Mouse (Mus musculus) cerebellum, adult 2 months (tissue): ENCODE measurements at regions not wholly inside any gene's neighbourhood (a gene's known extent, or its start where the extent isn't known, plus 50 kb on each side); places are given as distances from the start of the nearest gene placed in this dataset.

ENCODE experiments used
- DNase-seq, 2 experiments: peaks; one replicate each; pipeline ENCODE4 v3.0.0; 2021
- H3K27ac ChIP-seq: fragments of 200-500 bp; 2 replicates; pipeline ENCODE4 v1.5.1; 2012; ENCODE audit warnings: low read length, control low read depth, inconsistent platforms; ENCODE audit not compliant: insufficient read depth
- H3K27me3 ChIP-seq: fragments of 200-500 bp; 2 replicates; pipeline ENCODE4 v1.6.1; 2012; ENCODE audit warnings: inconsistent platforms, mild to moderate bottlenecking, low read length, moderate library complexity; ENCODE audit not compliant: control insufficient read depth, insufficient read depth
- H3K4me1 ChIP-seq: fragments of 200-500 bp; 2 replicates; pipeline ENCODE4 v1.6.1; 2011; ENCODE audit warnings: low read length; ENCODE audit not compliant: control insufficient read depth, insufficient read depth
- H3K4me3 ChIP-seq: fragments of 200-500 bp; replicated peaks from 2 replicates; pipeline ENCODE3; 2011; ENCODE audit warnings: mild to moderate bottlenecking, low read depth, low read length, control low read depth; ENCODE audit not compliant: insufficient read depth
- CTCF ChIP-seq: fragments of 200-500 bp; IDR thresholded peaks from 2 replicates; pipeline ENCODE4 v1.5.1; 2011; ENCODE audit warnings: low read depth, mild to moderate bottlenecking, control low read depth, low read length, moderate library complexity, borderline replicate concordance; ENCODE audit not compliant: insufficient read depth
- POLR2A ChIP-seq: fragments of 200-500 bp; IDR thresholded peaks from 2 replicates; pipeline ENCODE4 v1.6.1; 2011; ENCODE audit warnings: low read length, control low read depth, borderline replicate concordance; ENCODE audit not compliant: insufficient read depth
- WGBS: fragments of 180-500 bp; shearing (Covaris S2); methylation state at CpG from one replicate; pipeline ENCODE4 v1.1.7; 2018; 5-methylcytosine and 5-hydroxymethylcytosine counted together

DNA sequence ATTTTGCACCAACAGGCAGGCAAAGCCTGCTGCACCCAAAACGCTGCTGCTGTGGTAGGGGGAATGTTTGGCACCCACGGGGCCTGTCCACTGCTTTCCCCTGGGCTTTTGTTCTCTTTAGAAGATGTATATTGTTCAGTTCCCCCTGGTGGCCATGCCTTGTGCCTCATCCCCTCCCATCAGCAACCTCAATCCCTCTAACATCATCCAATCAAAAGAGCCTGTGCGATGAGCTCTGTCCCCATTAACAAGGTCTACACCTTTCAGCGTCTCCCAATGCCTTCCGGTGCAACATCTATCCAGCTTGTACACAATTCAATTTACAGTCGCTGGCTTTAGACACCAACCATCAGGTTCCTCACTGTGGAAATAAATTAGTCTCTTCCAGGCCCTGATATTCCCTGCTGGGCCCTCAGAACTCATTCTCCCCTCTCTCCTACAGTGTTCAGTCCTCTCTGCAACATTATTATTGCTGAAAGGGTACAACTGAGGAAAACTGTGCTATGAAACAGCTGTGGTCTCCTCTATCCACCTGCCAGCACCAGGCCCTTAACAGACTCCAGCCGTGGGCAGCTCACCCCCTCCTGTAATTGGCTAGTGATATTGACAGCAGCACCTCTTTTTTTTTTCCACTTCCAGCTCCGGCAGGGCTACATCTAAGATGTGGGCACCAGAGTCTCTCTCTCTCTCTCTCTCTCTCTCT, 75.5 kb upstream of the Ankrd34c start:
- TF ChIP-seq CTCF (no peak), POLR2A (no peak)
- WGBS, result 42% methylated on average over 8 of the region's 8 CpGs
- Histone ChIP-seq H3K4me3 (no peak overlapping the region), H3K27me3 (no peaks in the 10 kb centered on the region), H3K27ac (no peak overlapping the region), H3K4me1 (no peaks in the 10 kb centered on the region)
- DNase-seq, result no peak

DNA sequence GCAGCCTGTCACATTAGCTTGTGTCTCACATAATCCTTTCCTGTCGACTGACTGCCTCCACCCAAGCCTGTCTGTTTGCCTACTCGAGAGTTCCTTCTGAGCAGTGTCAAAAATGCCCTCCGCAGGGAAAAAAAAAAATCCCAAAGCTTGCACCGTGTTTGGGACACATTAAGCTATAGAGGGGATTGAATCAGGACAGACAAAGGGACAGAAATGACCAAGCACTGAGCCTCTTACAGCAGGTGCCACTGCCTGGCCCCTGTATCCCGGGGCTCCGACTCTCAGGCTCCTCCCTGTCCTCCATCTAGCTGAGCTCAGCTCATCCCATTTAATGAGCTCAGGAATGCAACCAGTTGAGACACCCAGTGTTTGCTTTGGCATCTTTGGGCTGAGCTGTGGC, 69.1 kb upstream of the Ankrd34c start:
- Histone ChIP-seq H3K4me1 (no peaks in the 10 kb centered on the region), H3K27me3 (no peaks in the 10 kb centered on the region), H3K27ac (no peak overlapping the region), H3K4me3 (no peak overlapping the region)
- TF ChIP-seq CTCF (no peak), POLR2A (no peak)
- WGBS, result 28% methylated on average over 6 of the region's 6 CpGs
- no peak for DNase-seq

GRCm38 (mm10) chr9:89802658-89803057, 64.4 kb upstream of the Ankrd34c start:
- H3K4me1 ChIP-seq, result no peaks in the 10 kb centered on the region
- 30% methylated on average over 10 of the region's 10 CpGs for WGBS
- H3K27me3 ChIP-seq, result no peaks in the 10 kb centered on the region
- no peak for DNase-seq
- no peak overlapping the region for H3K27ac ChIP-seq
- TF ChIP-seq POLR2A (no peak), CTCF (no peak)
- no peak overlapping the region for H3K4me3 ChIP-seq

GRCm38 (mm10) chr9:89793018-89793417, 54.7 kb upstream of the Ankrd34c start:
- no peaks in the 10 kb centered on the region for H3K4me1 ChIP-seq
- H3K4me3 ChIP-seq, result no peak overlapping the region
- H3K27me3 ChIP-seq, result no peaks in the 10 kb centered on the region
- TF ChIP-seq CTCF (peak; percentile 76), POLR2A (no peak)
- H3K27ac ChIP-seq, result no peak overlapping the region
- peak; percentile 23 to 55 for DNase-seq
- 6% methylated on average over 6 of the region's 6 CpGs for WGBS

GRCm38 (mm10) chr9:89789926-89790325, 51.7 kb upstream of the Ankrd34c start:
- WGBS, result 80% methylated on average over 5 of the region's 5 CpGs
- no peak overlapping the region for H3K27ac ChIP-seq
- no peak for DNase-seq
- no peaks in the 10 kb centered on the region for H3K27me3 ChIP-seq
- TF ChIP-seq POLR2A (no peak), CTCF (no peak)
- no peak overlapping the region for H3K4me3 ChIP-seq
- no peaks in the 10 kb centered on the region for H3K4me1 ChIP-seq

GRCm38 (mm10) chr9:89788651-89789050, 50.4 kb upstream of the Ankrd34c start:
- no peak for DNase-seq
- H3K27ac ChIP-seq, result no peak overlapping the region
- TF ChIP-seq POLR2A (no peak), CTCF (no peak)
- H3K4me3 ChIP-seq, result no peak overlapping the region
- H3K4me1 ChIP-seq, result no peaks in the 10 kb centered on the region
- 100% methylated on average over 1 of the region's 1 CpGs for WGBS
- no peaks in the 10 kb centered on the region for H3K27me3 ChIP-seq
